Mouse (Mus musculus) limb, embryonic 14.5 days (tissue): Measurements from ENCODE around the gene Ctnnd2. TPM values are rescaled to one million over a fixed set of nuclear protein-coding genes. Genes with fewer than 3 reads are reported as not detected.

Source experiments
- ATAC-seq: fragments of 200-750 bp; cut with Nextera tagmentation; 2 replicates; pipeline ENCODE4 v1.8.0; 2017; ENCODE audit warnings: low read depth, moderate number of reproducible peaks, moderate TSS enrichment; ENCODE audit not compliant: low FRiP score
- DNase-seq: peaks from one replicate; pipeline ENCODE4 v3.0.0-alpha.2; 2015; ENCODE audit warnings: low spot score
- H3K27ac ChIP-seq: fragments of 300-500 bp; sonication (generic); replicated peaks from 2 replicates; pipeline ENCODE4 v1.5.1; 2014; ENCODE audit warnings: low read depth, mild to moderate bottlenecking, low read length, moderate library complexity, mixed read lengths
- H3K27me3 ChIP-seq: fragments of 300-500 bp; sonication (generic); 2 replicates; pipeline ENCODE4 v1.6.1; 2014; ENCODE audit warnings: low read length, mixed read lengths; ENCODE audit not compliant: control insufficient read depth, insufficient read depth
- H3K36me3 ChIP-seq: fragments of 300-500 bp; sonication (generic); 2 replicates; pipeline ENCODE4 v1.6.1; 2014; ENCODE audit warnings: mild to moderate bottlenecking, low read length, moderate library complexity, mixed read lengths; ENCODE audit not compliant: control insufficient read depth, insufficient read depth
- H3K4me1 ChIP-seq: fragments of 300-500 bp; sonication (generic); 2 replicates; pipeline ENCODE4 v1.6.1; 2014; ENCODE audit warnings: antibody characterized with exemption, low read length, mixed read lengths; ENCODE audit not compliant: control insufficient read depth, insufficient read depth
- H3K4me2 ChIP-seq: fragments of 300-500 bp; sonication (generic); replicated peaks from 2 replicates; pipeline ENCODE4 v1.6.1; 2014; ENCODE audit warnings: low read depth, mild to moderate bottlenecking, low read length, moderate library complexity; ENCODE audit not compliant: severe bottlenecking
- H3K4me3 ChIP-seq: fragments of 300-500 bp; sonication (generic); replicated peaks from 2 replicates; pipeline ENCODE4 v1.5.1; 2014; ENCODE audit warnings: low read length
- H3K9ac ChIP-seq: fragments of 300-500 bp; sonication (generic); 2 replicates; pipeline ENCODE4 v1.6.1; 2014; ENCODE audit warnings: mild to moderate bottlenecking, low read depth, low read length, moderate library complexity; ENCODE audit not compliant: severe bottlenecking
- H3K9me3 ChIP-seq: fragments of 300-500 bp; sonication (generic); 2 replicates; pipeline ENCODE4 v1.6.1; 2016; ENCODE audit warnings: low read length; ENCODE audit not compliant: control insufficient read depth
- POLR2A ChIP-seq: fragments of 200-500 bp; IDR thresholded peaks from 2 replicates; pipeline ENCODE4 v1.8.0; 2012; ENCODE audit warnings: inconsistent platforms, mild to moderate bottlenecking, moderate library complexity, borderline replicate concordance; ENCODE audit not compliant: insufficient read depth, insufficient read length; ENCODE audit errors: extremely low read depth
- WGBS: fragments of 180-500 bp; shearing (Covaris S2); extraction: QIAGEN DNeasy Blood & Tissue Kit; methylation state at CpG from one replicate; pipeline ENCODE4 v1.1.7; 2014; 5-methylcytosine and 5-hydroxymethylcytosine counted together
- polyA plus RNA-seq, 2 experiments: library from polyadenylated mRNA; depleted of rRNA in 1 of 2; stranded (reverse) in 1 of 2; unstranded in 1 of 2; fragments of >200 nt; fragmentation: Nextera tagmentation in 1 of 2; extraction: Ambion mirVana in 1 of 2; gene quantifications; 2 replicates each; pipeline versions ENCODE4 v1.2.1 to v1.2.3; 2012 to 2014

Gene Ctnnd2
- polyA plus RNA-seq, 2 experiments: 3.6 to 4.2 TPM

DNA sequence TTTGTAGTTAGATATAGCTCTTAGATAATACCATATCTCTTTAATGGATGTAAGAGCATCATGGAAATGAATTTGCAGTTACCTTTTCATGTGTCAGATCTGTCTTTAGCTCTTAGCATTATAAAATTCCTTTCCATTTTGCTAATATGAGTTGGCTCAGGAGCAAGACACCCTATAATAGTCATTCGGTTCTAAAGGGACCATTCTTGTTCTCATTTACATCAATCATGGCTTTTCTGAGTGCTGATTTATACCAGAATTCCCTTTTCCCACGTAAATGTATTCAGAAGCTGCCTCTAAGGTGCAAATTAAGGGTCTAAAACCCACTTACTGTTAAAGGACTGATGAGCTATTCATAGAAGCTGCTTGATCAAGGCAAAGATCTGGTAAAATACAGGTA is 445.5 kb downstream of the Ctnnd2 start:
- H3K4me3 ChIP-seq: no peak overlapping the region
- no peak for DNase-seq
- H3K36me3 ChIP-seq: no peaks in the 10 kb centered on the region
- 70% methylated on average over 2 of the region's 2 CpGs for WGBS
- no peak for TF ChIP-seq POLR2A
- H3K9me3 ChIP-seq: no peaks in the 10 kb centered on the region
- no peaks in the 10 kb centered on the region for H3K27me3 ChIP-seq
- no peak for ATAC-seq
- no peak overlapping the region for H3K9ac ChIP-seq
- no peaks in the 10 kb centered on the region for H3K4me1 ChIP-seq
- H3K4me2 ChIP-seq: no peak overlapping the region
- no peak overlapping the region for H3K27ac ChIP-seq

GRCm38 (mm10) chr15:30628524-30628923 is 456.1 kb downstream of the Ctnnd2 start:
- H3K9me3 ChIP-seq: no peaks in the 10 kb centered on the region
- ATAC-seq: no peak
- no peaks in the 10 kb centered on the region for H3K4me1 ChIP-seq
- no peak overlapping the region for H3K4me3 ChIP-seq
- no peak overlapping the region for H3K4me2 ChIP-seq
- TF ChIP-seq POLR2A: no peak
- no peak overlapping the region for H3K27ac ChIP-seq
- H3K36me3 ChIP-seq: no peaks in the 10 kb centered on the region
- WGBS: 42% methylated on average over 3 of the region's 3 CpGs
- H3K9ac ChIP-seq: no peak overlapping the region
- H3K27me3 ChIP-seq: no peaks in the 10 kb centered on the region
- DNase-seq: no peak

GRCm38 (mm10) chr15:30632113-30632735 is 459.8 kb downstream of the Ctnnd2 start:
- DNase-seq: no peak
- Histone ChIP-seq H3K4me2 (no peak overlapping the region), H3K27me3 (no peaks in the 10 kb centered on the region), H3K36me3 (no peaks in the 10 kb centered on the region), H3K4me1 (no peaks in the 10 kb centered on the region), H3K4me3 (no peak overlapping the region), H3K9ac (no peak overlapping the region), H3K9me3 (no peaks in the 10 kb centered on the region), H3K27ac (no peak overlapping the region)
- WGBS: 75% methylated on average over 7 of the region's 7 CpGs
- no peak for TF ChIP-seq POLR2A
- ATAC-seq: no peak

- 33% methylated on average over 2 of the region's 2 CpGs for WGBS
- TF ChIP-seq POLR2A: no peak
- Histone ChIP-seq H3K4me2 (no peak overlapping the region), H3K9me3 (no peaks in the 10 kb centered on the region), H3K27ac (no peak overlapping the region), H3K4me1 (no peaks in the 10 kb centered on the region), H3K4me3 (no peak overlapping the region), H3K36me3 (no peaks in the 10 kb centered on the region), H3K9ac (no peak overlapping the region), H3K27me3 (no peaks in the 10 kb centered on the region)
- ATAC-seq: no peak
- no peak for DNase-seq
These were observed 461.5 kb downstream of the Ctnnd2 start for GRCm38 (mm10) chr15:30633917-30634316.

DNA sequence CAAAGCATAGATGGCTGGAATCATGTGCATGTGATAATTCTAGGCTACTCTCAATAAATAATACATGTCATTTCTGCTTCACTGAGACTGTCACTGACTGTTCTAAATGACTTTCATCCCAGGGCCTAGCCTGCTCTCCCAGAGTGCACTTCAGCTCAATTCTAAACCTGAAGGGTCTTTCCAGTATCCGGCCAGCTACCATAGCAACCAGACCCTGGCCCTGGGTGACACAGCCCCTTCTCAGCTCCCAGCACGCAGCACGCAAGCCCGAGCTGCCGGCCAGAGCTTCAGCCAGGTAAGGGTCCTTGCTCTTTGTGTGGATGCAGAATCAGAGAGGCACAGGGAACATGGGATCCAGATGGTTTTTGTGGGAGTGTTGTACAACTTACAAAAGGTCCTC is 462.1 kb downstream of the Ctnnd2 start:
- H3K27ac ChIP-seq: no peak overlapping the region
- H3K9ac ChIP-seq: no peak overlapping the region
- H3K36me3 ChIP-seq: no peaks in the 10 kb centered on the region
- DNase-seq: no peak
- H3K4me1 ChIP-seq: no peaks in the 10 kb centered on the region
- H3K27me3 ChIP-seq: no peaks in the 10 kb centered on the region
- no peak for TF ChIP-seq POLR2A
- no peak for ATAC-seq
- no peak overlapping the region for H3K4me3 ChIP-seq
- no peak overlapping the region for H3K4me2 ChIP-seq
- WGBS: 57% methylated on average over 5 of the region's 5 CpGs
- no peaks in the 10 kb centered on the region for H3K9me3 ChIP-seq

DNA sequence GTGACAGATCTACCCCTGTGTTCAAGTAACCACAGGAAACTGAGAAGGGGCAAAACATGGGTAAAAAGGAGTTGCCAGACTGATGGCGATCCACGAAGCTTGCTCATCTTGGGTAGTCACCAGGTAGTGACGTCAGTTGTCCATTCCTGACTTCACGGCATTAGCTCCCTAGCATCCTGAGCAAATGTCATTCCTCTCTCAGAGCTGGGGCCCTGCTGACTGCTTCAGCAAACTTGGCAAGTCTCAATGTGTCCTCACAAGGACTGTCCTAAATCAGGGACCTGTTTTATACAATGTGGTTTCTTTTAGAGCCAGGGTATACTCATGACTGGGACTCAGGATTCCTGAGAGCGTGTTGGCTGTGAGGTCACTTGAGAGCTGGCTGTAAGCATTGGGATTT is 468.3 kb downstream of the Ctnnd2 start:
- Histone ChIP-seq H3K4me3 (no peak overlapping the region), H3K27me3 (peaks cover 3% of the 10 kb centered on the region), H3K9ac (no peak overlapping the region), H3K4me1 (no peaks in the 10 kb centered on the region), H3K4me2 (no peak overlapping the region), H3K36me3 (no peaks in the 10 kb centered on the region), H3K9me3 (no peaks in the 10 kb centered on the region), H3K27ac (no peak overlapping the region)
- WGBS: 88% methylated on average over 5 of the region's 5 CpGs
- DNase-seq: no peak
- TF ChIP-seq POLR2A: no peak
- no peak for ATAC-seq
